ENCODE assay signal across 9 mouse cellular contexts in the genomic region with DNA sequence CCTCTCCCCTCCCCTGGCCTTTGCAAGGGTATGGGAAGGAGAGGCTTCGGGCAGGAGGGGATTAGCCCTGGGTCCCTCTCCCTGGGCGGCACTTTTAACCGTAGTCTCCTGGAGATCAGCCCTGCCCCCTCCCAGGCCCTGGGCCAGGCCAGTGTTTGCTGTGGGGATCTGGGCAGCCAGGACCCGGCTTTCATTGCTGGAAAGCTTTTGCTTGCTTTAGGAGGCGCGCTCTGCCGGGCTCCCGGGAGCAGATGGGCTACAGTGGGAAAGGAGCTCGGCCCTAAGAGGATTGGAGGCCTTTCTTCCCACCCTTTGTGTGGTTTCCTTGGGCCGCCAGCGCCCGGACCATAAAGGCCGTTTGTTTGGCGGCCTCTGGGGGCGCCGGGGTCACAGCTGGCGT. TPM values are rescaled to one million over a fixed set of nuclear protein-coding genes. Genes with fewer than 3 reads are reported as not detected.
DNase-seq lines count a peak whose midpoint lies in the region; ATAC-seq and TF ChIP-seq lines count a peak whose summit lies in the region.
"Had no signal": no experiment of that assay in that cellular context is flagged by ENCODE, and none has a peak within 500 bp of the region (broad histone marks: within the 10 kb centered on the region; RNA-seq: fewer than 3 reads in every experiment).

No protein-coding gene starts in this region.

- ATAC-seq in hindbrain, embryonic 16.5 days, result peak; percentile 43; the same call in 1 of the 2 replicates
- ATAC-seq in neural tube, embryonic 12.5 days (ENCODE audit: low FRiP score, low read depth), result no peak

- H3K27me3 ChIP-seq in embryonic facial prominence, embryonic 10.5 days (replicated peaks; ENCODE audit: low read depth, poor library complexity, severe bottlenecking), result peaks cover 28% of the 10 kb centered on the region
- no peaks in the 10 kb centered on the region for H3K27me3 ChIP-seq in hindbrain, embryonic 16.5 days (replicated peaks; ENCODE audit: control insufficient read depth, insufficient read depth, low read length)
- no peaks in the 10 kb centered on the region for H3K27me3 ChIP-seq in neural tube, embryonic 12.5 days (replicated peaks)

- peak overlapping the region; percentile 6 to 22; a peak in 2 of 4 replicates for H3K4me3 ChIP-seq in ES-E14 (ENCODE audit: insufficient read depth in 1 of 2, low read depth in 1 of 2, low read length in 2 of 2, poor library complexity in 1 of 2, severe bottlenecking in 1 of 2)
- peak overlapping the region; percentile 23; the same call in 1 of the 2 replicates for H3K4me3 ChIP-seq in embryonic facial prominence, embryonic 10.5 days
- no peak overlapping the region for H3K4me3 ChIP-seq in hindbrain, embryonic 16.5 days (ENCODE audit: low read length)
- no peak overlapping the region for H3K4me3 ChIP-seq in neural tube, embryonic 12.5 days
- H3K4me3 ChIP-seq: heart, embryonic 13.5 days had no signal

- in situ Hi-C loops in ES-E14 (cut with MboI; ENCODE audit: low sequenced_read_pairs in 2 of 2, unreplicated experiment in 2 of 2), result no loop called here

- DNase-seq in ES-E14 (ENCODE audit: low read depth, low spot score), result no peak
- DNase-seq in embryonic facial prominence, embryonic 10.5 days (ENCODE audit: low spot score), result peak; percentile 47
- DNase-seq in kidney, postnatal 36 days, result no peak
- DNase-seq in right cerebral cortex, postnatal 4 days, result no peak
- DNase-seq in kidney, postnatal 25 days, result no peak
- DNase-seq: thymus, adult 2 months had no signal

- WGBS in embryonic facial prominence, embryonic 10.5 days, result 4% methylated on average over 17 of the region's 17 CpGs
- 9% methylated on average over 17 of the region's 17 CpGs for WGBS in hindbrain, embryonic 16.5 days
- 1% methylated on average over 17 of the region's 17 CpGs for WGBS in neural tube, embryonic 12.5 days

- H3K9ac ChIP-seq in ES-E14 (ENCODE audit: insufficient read depth, low read depth, low read length, poor library complexity, severe bottlenecking), result peak overlapping the region; percentile 12
- peak overlapping the region; percentile 2; the same call in 1 of the 2 replicates for H3K9ac ChIP-seq in hindbrain, embryonic 16.5 days (ENCODE audit: low read depth, low read length)
- 0 out of 2 replicates have a peak overlapping the region, but pooled peaks have one; percentile 36 for H3K9ac ChIP-seq in neural tube, embryonic 12.5 days
- H3K9ac ChIP-seq: heart, embryonic 13.5 days had no signal

- no peak overlapping the region for H3K27ac ChIP-seq in ES-E14 (ENCODE audit: insufficient read depth, low read depth, low read length, poor library complexity, severe bottlenecking)
- H3K27ac ChIP-seq in embryonic facial prominence, embryonic 10.5 days (replicated peaks), result peak overlapping the region; percentile 84
- H3K27ac ChIP-seq in hindbrain, embryonic 16.5 days (ENCODE audit: low read depth, low read length), result no peak overlapping the region; the same call in 1 of the 2 replicates
- peak overlapping the region; percentile 51; the same call in 1 of the 2 replicates for H3K27ac ChIP-seq in neural tube, embryonic 12.5 days
- H3K27ac ChIP-seq: heart, embryonic 13.5 days had no signal

- no peak overlapping the region for H3K4me2 ChIP-seq in hindbrain, embryonic 16.5 days (ENCODE audit: low read length)
- peak overlapping the region; percentile 28; the same call in 1 of the 2 replicates for H3K4me2 ChIP-seq in neural tube, embryonic 12.5 days (replicated peaks)
- H3K4me2 ChIP-seq: heart, embryonic 13.5 days had no signal

- no peaks in the 10 kb centered on the region for H3K36me3 ChIP-seq in ES-E14 (ENCODE audit: control insufficient read depth, insufficient read depth, low read length, poor library complexity, severe bottlenecking)
- no peaks in the 10 kb centered on the region for H3K36me3 ChIP-seq in embryonic facial prominence, embryonic 10.5 days (replicated peaks)
- no peaks in the 10 kb centered on the region for H3K36me3 ChIP-seq in hindbrain, embryonic 16.5 days (ENCODE audit: control insufficient read depth, insufficient read depth, low read length)
- H3K36me3 ChIP-seq in neural tube, embryonic 12.5 days, result no peaks in the 10 kb centered on the region
- H3K36me3 ChIP-seq: heart, embryonic 13.5 days had no signal

- no peaks in the 10 kb centered on the region for H3K9me3 ChIP-seq in ES-E14 (ENCODE audit: control insufficient read depth, insufficient read depth, low read depth, low read length)
- no peaks in the 10 kb centered on the region for H3K9me3 ChIP-seq in embryonic facial prominence, embryonic 10.5 days
- no peaks in the 10 kb centered on the region for H3K9me3 ChIP-seq in hindbrain, embryonic 16.5 days (ENCODE audit: control insufficient read depth, low read length)
- H3K9me3 ChIP-seq in neural tube, embryonic 12.5 days, result no peaks in the 10 kb centered on the region

- H3K4me1 ChIP-seq in ES-E14 (ENCODE audit: control insufficient read depth in 2 of 2, insufficient read depth in 2 of 2, low read length in 2 of 2, poor library complexity in 1 of 2), result peaks cover 0 to 9% of the 10 kb centered on the region in 2 experiments; a peak in 2 of 4 replicates
- H3K4me1 ChIP-seq in embryonic facial prominence, embryonic 10.5 days, result peaks cover 65% of the 10 kb centered on the region
- H3K4me1 ChIP-seq in hindbrain, embryonic 16.5 days (ENCODE audit: control insufficient read depth, insufficient read depth, low read depth, low read length), result peaks cover 15% of the 10 kb centered on the region
- H3K4me1 ChIP-seq in neural tube, embryonic 12.5 days, result peaks cover 37% of the 10 kb centered on the region

TF ChIP-seq in ES-E14, 5 proteins besides CTCF, POLR2A, EP300 and RAD21:
- TF ChIP-seq ZC3H11A (IDR thresholded peaks at IDR 0.05; ENCODE audit: borderline replicate concordance, low read depth, low read length) (no peak), ZNF384 (IDR thresholded peaks at IDR 0.05; ENCODE audit: low read depth, low read length) (no peak), HCFC1 (IDR thresholded peaks at IDR 0.05; ENCODE audit: borderline replicate concordance, insufficient read depth, low read length) (no peak), CHD2 (IDR thresholded peaks at IDR 0.05; ENCODE audit: low read depth, low read length) (no peak), MAFK (IDR thresholded peaks at IDR 0.05; ENCODE audit: insufficient read depth, low read depth, low read length) (no peak)

RNA-seq across cellular contexts. Expression of gene C1qb, which starts 24.2 kb away (rescaled TPM):
- total RNA-seq in ES-E14 (2012; rRNA removed), result not detected in 2 replicates
- 17.0 and 20.1 TPM in 2 replicates for polyA plus RNA-seq in embryonic facial prominence, embryonic 10.5 days (2016; fragmentation: Nextera tagmentation; extraction: Ambion mirVana)
- 49.8 and 53.9 TPM in 2 replicates for polyA plus RNA-seq in hindbrain, embryonic 16.5 days (2015; fragmentation: Nextera tagmentation; extraction: Ambion mirVana)
- 32.6 and 34.9 TPM in 2 replicates for polyA plus RNA-seq in neural tube, embryonic 12.5 days (2016; fragmentation: Nextera tagmentation; extraction: Ambion mirVana)

RNA-seq across cellular contexts. Expression of gene Ephb2, which starts 26.0 kb away (rescaled TPM):
- 15.5 and 37.5 TPM in 2 replicates for total RNA-seq in ES-E14 (2012; rRNA removed)
- polyA plus RNA-seq in embryonic facial prominence, embryonic 10.5 days (2016; fragmentation: Nextera tagmentation; extraction: Ambion mirVana), result 10.7 and 12.4 TPM in 2 replicates
- polyA plus RNA-seq in hindbrain, embryonic 16.5 days (2015; fragmentation: Nextera tagmentation; extraction: Ambion mirVana), result 7.8 and 10.1 TPM in 2 replicates
- 22.0 and 30.3 TPM in 2 replicates for polyA plus RNA-seq in neural tube, embryonic 12.5 days (2016; fragmentation: Nextera tagmentation; extraction: Ambion mirVana)

RNA-seq across cellular contexts. Expression of gene C1qc, which starts 31.1 kb away (rescaled TPM):
- not detected in 2 replicates for total RNA-seq in ES-E14 (2012; rRNA removed)
- polyA plus RNA-seq in embryonic facial prominence, embryonic 10.5 days (2016; fragmentation: Nextera tagmentation; extraction: Ambion mirVana), result 5.6 and 7.2 TPM in 2 replicates
- 25.5 and 28.8 TPM in 2 replicates for polyA plus RNA-seq in hindbrain, embryonic 16.5 days (2015; fragmentation: Nextera tagmentation; extraction: Ambion mirVana)
- polyA plus RNA-seq in neural tube, embryonic 12.5 days (2016; fragmentation: Nextera tagmentation; extraction: Ambion mirVana), result 19.6 and 21.3 TPM in 2 replicates

RNA-seq across cellular contexts. Expression of gene C1qa, which starts 36.8 kb away (rescaled TPM):
- total RNA-seq in ES-E14 (2012; rRNA removed), result not detected in 2 replicates
- polyA plus RNA-seq in embryonic facial prominence, embryonic 10.5 days (2016; fragmentation: Nextera tagmentation; extraction: Ambion mirVana), result 4.6 and 8.1 TPM in 2 replicates
- polyA plus RNA-seq in hindbrain, embryonic 16.5 days (2015; fragmentation: Nextera tagmentation; extraction: Ambion mirVana), result 34.0 and 36.8 TPM in 2 replicates
- 17.4 and 21.0 TPM in 2 replicates for polyA plus RNA-seq in neural tube, embryonic 12.5 days (2016; fragmentation: Nextera tagmentation; extraction: Ambion mirVana)

Comparison
In these comparisons a context has a peak if more than half of its experiments do, and no peak if none do; other contexts are left out.
1. H3K27ac ChIP-seq: peak in embryonic facial prominence, embryonic 10.5 days (single experiment) and neural tube, embryonic 12.5 days (single experiment); none in ES-E14 (single experiment) and hindbrain, embryonic 16.5 days (single experiment).
2. H3K4me3 ChIP-seq: peak in ES-E14 (2 of 2) and embryonic facial prominence, embryonic 10.5 days (single experiment); none in hindbrain, embryonic 16.5 days (single experiment) and neural tube, embryonic 12.5 days (single experiment).
3. Peak in every context shown above with its lines, with median percentiles within 50 percentile points of each other: H3K9ac ChIP-seq.